Mouse (Mus musculus) induced T-regulatory cell, adult 2 months (primary cell): ENCODE measurements around the gene Pglyrp4.
"Not testable (repeated sequence)": the region's sequence is repeated elsewhere in the genome, so short reads cannot be mapped to it uniquely, and the experiment has no call there.

Experiments
- DNase-seq: peaks from one replicate; pipeline ENCODE4 v3.0.0-alpha.2; 2012; ENCODE audit warnings: low read depth

The Pglyrp4 gene

DNA sequence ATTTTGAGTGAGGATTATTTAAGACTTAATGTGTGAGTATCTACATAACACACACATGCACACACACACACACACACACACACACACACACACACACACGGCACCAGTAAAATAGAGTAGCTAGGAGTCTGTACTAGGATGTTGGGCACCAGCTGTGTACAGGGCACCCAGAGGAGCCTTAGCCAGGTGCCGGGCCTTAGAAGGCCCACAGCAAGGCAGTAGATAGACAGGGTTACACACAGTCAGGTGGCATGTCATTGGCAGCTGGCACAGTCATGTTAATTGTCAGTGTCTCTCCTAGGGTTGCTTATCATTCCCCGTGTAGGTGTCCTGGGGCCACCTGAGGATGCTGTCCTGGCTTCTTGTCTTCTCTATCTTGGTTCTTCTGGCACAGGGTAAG, at the start of gene Pglyrp4:
TSS of gene Pglyrp4 (plus strand) at position 301 of the 400 bp plus-strand sequence.
- no peak for DNase-seq

DNA sequence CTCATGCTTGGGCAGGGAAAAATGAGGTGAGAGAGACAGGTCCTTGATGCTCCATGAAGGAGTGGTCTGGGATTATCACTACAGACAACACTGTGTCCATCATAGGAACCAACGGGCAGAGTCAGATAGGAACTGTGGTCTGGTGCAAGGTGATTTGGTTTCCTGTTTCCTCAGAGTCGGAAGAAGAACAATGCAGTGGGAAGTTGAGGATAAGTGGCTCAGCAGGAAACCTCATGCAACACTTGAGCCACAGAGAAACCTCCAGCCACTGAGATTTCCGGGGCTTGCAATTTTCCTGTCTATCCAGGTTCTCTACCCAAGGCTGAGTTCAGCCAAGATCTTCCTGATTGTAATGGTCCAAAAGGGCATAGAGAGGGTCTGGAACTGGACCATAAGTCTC, 48.0 kb upstream of the Pglyrp4 start:
- DNase-seq = no peak

DNA sequence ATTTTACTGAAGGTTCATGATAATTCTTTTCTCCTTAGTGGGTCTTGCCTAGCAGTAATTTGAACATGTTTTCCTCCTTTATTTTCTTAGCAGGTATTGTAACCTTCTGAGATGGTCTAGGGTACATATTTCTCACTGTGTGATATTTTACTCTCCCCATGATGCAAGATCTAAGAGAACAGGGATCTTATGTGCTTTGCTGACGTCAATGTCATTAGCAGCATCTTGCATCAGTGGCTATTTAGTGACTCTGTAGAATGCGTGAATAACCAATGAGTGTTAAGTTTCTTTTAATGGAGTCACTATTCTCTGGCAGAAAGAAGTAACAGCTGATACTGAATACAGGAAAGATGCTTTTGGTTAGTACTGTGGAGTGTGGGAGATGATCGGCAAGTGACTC, 42.8 kb upstream of the Pglyrp4 start:
- no peak for DNase-seq

DNA sequence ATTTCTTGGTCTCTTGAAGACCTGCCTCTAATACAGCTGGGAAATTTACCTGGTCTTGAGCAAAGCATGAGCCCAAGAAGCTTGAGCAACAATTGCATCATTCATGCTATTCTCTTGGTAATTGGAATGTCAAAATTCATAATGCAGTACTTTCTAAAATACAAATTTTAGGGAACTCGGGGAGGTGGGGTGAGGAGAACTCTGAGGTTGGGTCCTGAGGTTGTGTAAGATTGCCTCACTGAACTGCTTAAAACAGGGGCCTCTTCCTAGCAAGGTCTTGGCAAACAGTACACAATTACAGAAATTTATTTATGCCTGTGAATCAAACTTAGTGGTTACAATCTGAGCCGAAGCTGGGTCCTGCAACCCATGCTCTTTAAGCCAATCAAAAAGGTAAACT, 39.9 kb upstream of the Pglyrp4 start:
- no peak for DNase-seq

DNA sequence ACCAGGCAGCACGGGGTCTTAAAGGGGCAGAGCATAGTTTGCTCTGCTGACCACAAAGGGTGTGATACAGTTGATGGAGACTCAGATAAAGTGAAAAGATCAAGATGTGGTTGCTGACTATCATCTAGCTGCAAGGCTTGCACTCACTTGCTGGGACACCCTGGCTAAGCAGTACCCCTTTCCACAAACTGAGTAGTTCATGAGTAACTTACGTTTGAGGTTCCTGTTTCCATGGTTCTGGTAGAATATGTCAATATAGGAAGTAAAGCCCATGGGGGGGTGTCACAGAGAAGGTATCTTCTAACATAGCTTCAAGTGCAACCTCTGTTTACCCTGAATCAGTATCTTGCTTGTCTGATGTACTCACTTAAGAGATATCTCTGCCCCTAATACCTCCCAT, 33.2 kb upstream of the Pglyrp4 start:
- no peak for DNase-seq

DNA sequence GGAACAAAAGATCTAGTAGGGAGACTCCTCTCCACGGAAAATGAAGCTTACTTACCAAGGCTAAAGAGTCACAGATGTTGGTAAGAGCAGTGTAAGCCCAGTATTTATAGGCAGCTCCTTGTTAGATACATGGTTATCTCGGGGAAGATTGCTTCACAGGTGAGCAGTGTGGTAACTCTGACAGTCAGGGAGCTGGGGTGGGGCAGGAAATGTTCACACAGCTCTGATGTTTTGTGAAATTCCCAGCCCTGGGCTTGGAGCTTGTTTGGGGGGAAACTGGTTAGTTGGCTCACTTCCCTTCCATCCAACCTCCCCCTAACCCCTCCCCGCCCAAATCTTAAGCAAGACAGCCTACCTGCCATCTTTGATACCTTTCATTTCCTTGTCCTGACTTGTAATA, 31.1 kb upstream of the Pglyrp4 start, which contains the start of gene S100a9:
TSS of gene S100a9 (minus strand) at position 109 of the 400 bp plus-strand sequence.
- no peak for DNase-seq

DNA sequence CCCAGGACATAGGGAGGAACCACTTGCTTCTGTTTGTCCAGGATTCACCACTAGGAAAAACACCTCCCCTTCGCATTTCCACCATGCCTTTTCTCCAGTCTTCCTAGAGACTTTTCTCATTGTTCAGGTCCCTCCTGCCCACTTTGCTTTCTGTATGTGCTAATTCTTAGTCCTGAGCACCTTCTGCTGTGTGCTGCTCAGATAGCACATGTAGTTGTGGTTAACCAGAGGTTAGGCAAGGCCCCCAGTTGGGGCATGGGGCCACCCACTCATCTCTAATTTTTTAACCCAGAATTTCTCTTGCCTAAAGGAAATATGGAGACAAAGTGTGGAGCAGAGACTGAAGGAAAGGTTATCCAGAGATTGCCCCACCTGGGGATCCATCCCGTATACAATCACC, 24.5 kb upstream of the Pglyrp4 start:
- DNase-seq = no peak

DNA sequence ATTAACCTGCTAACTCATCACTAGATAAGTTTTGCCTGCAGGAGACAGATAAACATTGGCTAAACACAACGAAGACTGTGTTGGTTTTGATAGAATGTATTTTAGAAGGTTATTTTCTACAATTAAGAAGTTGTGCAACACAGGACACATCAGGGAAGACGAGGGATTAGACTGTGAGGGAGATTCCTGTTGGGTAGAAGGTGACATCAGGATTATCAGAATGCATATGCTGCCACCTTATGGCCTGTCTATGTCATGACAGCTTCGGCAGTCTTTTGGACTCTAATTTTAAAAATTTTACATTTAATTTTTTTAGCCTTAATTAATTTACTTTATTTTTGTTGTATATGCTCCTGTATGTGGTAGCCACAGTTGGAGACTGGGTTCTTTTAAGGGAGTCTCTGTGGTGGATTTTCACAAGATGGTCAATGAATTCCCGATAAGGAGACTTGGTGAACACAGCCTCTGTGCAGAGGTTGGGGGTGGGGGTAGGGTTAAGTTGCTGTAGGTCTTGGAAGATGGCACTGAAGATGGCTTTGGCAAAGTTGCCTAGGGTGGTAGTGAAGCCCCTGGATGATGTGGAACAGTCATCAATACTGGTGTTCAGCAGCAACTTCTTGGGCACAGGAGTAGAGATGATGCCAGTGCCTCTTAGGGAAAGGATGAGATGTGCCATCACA, 18.0 kb upstream of the Pglyrp4 start:
- DNase-seq = peak; percentile 60

DNA sequence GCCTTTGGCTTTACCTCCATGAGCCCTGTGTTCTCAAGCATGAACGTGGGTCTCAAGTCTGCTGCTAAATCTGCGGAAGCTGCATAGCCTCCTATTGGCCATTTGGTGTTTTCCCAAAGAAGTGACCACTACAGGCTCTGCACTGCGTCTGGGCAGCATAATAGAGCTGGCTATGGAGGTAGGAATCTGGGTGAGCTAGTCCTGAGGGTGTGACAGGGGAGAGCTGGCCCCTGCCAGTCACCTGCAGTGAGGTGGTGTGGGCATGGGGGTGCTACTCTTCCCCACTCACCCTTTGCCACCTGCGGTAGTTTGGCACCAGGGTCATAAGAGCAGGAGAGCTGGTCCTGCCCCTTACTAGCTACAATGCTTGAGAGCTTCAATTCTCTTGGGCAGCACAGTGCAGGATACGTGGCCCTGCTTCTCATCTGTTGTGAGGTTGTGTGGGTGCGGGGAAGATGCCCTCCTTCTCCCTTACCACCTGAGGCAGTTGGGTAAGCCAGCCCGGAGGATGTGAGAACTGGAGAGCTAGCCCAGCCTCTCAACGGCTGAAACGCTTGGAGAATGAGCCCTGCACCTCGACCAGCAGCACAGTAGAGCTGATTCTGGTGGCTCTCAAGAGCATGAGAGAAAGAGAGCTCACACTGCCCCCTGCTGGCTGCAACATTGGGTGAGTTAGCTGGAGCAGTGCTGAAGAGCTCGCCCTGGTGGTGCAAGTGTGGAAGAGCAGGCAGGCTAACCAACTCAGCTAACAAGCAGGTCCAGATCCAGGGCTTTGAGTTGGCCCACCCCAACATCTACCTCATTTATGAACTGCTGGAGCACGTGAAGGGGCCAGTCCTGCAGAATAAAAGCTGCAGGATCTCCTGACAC, 16.9 kb upstream of the Pglyrp4 start:
- peak; percentile 95 for DNase-seq

DNA sequence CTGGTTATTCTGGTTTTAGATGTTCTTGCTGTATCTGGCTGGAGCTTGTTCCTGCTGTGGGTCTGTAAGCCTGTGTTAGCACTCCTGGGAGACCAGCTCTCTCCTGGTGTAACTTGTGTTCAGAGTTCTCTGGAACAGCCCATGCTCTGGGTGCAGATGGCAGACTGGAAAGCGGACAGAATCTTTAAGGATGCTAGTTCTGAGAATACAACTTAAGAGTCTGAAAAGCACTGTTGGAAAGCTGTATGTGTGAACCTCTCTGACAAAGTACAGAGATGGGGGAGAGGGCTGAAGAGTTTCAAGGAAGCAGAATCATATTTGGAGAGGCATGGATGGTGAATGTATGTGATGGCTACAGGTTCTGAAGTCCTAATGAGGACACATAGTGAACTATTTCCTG, 23.0 kb downstream of the Pglyrp4 start:
- DNase-seq = no peak

DNA sequence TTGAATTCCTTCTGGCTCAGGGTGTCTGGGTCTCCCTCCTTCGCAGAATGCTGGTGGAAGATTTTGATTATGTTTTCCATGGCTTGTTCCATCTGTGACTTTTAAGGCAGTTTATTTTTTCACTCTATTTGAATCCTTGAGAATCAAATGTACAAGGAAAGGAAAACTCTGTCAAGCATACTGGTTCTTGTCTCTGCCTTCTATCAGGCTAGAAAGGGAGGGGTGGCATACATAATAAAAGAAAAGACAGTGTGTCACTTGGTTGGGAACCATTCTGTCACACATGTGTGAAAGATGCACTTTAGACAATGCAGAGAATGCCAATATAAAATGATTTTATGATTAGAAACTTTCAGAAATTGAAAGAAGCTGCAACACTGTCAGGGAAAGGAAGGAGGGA, 51.1 kb downstream of the Pglyrp4 start, which contains the start of gene Gm5849:
TSS of gene Gm5849 (minus strand) at position 101 of the 400 bp plus-strand sequence.
- DNase-seq = not testable (repeated sequence)
